Mouse (Mus musculus): ENCODE results near the gene Eif4a2. TPM values are rescaled to one million over a fixed set of nuclear protein-coding genes. Genes with fewer than 3 reads are reported as not detected.

Gene Eif4a2
- total RNA-seq, 1 experiment, result 983 TPM

DNA sequence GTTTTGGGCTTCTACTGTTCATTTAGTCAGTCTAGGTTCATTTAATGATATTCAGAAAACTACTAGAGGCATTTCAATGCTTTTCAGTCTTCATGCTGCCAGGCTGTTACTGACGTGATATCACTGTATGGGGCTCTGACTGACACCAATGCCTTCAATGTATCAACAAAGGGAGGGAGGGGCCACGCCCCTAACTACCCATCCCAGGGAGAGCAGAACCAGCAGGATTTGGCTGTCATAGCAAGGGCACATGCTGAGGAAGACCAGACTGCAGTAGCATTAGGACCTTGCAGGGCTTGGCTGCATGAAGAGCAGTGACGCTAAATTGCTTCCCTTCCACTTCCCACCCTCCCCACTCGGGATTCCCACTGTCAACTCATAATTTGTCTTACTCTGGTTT, 9.9 kb downstream of the Eif4a2 start:
- TF ChIP-seq CHD2 (IDR thresholded peaks at IDR 0.05; ENCODE audit: low read depth, low read length) (no peak), ZC3H11A (IDR thresholded peaks at IDR 0.05; ENCODE audit: borderline replicate concordance, low read depth, low read length) (no peak), ZNF384 (IDR thresholded peaks at IDR 0.05; ENCODE audit: low read depth, low read length) (no peak), MAFK (IDR thresholded peaks at IDR 0.05; ENCODE audit: insufficient read depth, low read depth, low read length) (no peak), HCFC1 (IDR thresholded peaks at IDR 0.05; ENCODE audit: borderline replicate concordance, insufficient read depth, low read length) (no peak)
- DNase-seq (ENCODE audit: low read depth, low spot score), result no peak
- no peaks in the 10 kb centered on the region for H3K9me3 ChIP-seq (ENCODE audit: control insufficient read depth, insufficient read depth, low read depth, low read length)
- H3K4me1 ChIP-seq (ENCODE audit: control insufficient read depth in 2 of 2, insufficient read depth in 2 of 2, low read length in 2 of 2, poor library complexity in 1 of 2), result no peaks in the 10 kb centered on the region
- H3K9ac ChIP-seq (ENCODE audit: insufficient read depth, low read depth, low read length, poor library complexity, severe bottlenecking), result no peak overlapping the region
- in situ Hi-C loops (cut with MboI; ENCODE audit: low sequenced_read_pairs in 2 of 2, unreplicated experiment in 2 of 2), result loop anchor here in 1 of 2 experiments (25.0 kb wide), 1 partner anchor 705 kb away; no protein-coding TSS in a partner anchor
- H3K4me3 ChIP-seq (ENCODE audit: insufficient read depth in 1 of 2, low read depth in 1 of 2, low read length in 2 of 2, poor library complexity in 1 of 2, severe bottlenecking in 1 of 2), result no peak overlapping the region
- peaks cover 22% of the 10 kb centered on the region for H3K36me3 ChIP-seq (ENCODE audit: control insufficient read depth, insufficient read depth, low read length, poor library complexity, severe bottlenecking)
- no peak overlapping the region for H3K27ac ChIP-seq (ENCODE audit: insufficient read depth, low read depth, low read length, poor library complexity, severe bottlenecking)

DNA sequence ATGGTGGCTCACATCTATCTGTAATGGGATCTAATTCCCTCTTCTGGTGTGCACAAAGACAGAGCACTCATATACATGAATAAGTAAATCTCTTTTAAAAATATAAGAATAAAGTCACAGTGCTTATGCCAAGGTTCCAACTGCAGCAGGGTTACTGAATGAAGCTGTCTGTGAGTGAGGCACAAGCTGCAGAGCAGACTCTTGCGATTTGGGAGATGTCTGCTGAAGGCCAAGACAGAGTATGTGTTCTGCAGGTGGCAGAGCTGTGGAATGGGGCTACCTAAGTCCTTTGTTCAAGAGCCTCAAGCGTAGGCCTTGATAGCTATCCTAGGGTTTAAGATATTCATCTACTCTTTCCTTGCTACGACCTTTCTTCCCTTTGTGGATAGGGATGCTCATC, 15.2 kb downstream of the Eif4a2 start:
- no peaks in the 10 kb centered on the region for H3K9me3 ChIP-seq (ENCODE audit: control insufficient read depth, insufficient read depth, low read depth, low read length)
- H3K4me1 ChIP-seq (ENCODE audit: control insufficient read depth in 2 of 2, insufficient read depth in 2 of 2, low read length in 2 of 2, poor library complexity in 1 of 2), result peaks cover 0 to 2% of the 10 kb centered on the region in 2 experiments; a peak in 1 of 4 replicates
- DNase-seq (ENCODE audit: low read depth, low spot score), result no peak
- H3K9ac ChIP-seq (ENCODE audit: insufficient read depth, low read depth, low read length, poor library complexity, severe bottlenecking), result no peak overlapping the region
- H3K4me3 ChIP-seq (ENCODE audit: insufficient read depth in 1 of 2, low read depth in 1 of 2, low read length in 2 of 2, poor library complexity in 1 of 2, severe bottlenecking in 1 of 2), result no peak overlapping the region
- H3K36me3 ChIP-seq (ENCODE audit: control insufficient read depth, insufficient read depth, low read length, poor library complexity, severe bottlenecking), result peaks cover 17% of the 10 kb centered on the region
- no peak overlapping the region for H3K27ac ChIP-seq (ENCODE audit: insufficient read depth, low read depth, low read length, poor library complexity, severe bottlenecking)
- TF ChIP-seq HCFC1 (IDR thresholded peaks at IDR 0.05; ENCODE audit: borderline replicate concordance, insufficient read depth, low read length) (no peak), CHD2 (IDR thresholded peaks at IDR 0.05; ENCODE audit: low read depth, low read length) (no peak), ZC3H11A (IDR thresholded peaks at IDR 0.05; ENCODE audit: borderline replicate concordance, low read depth, low read length) (no peak), ZNF384 (IDR thresholded peaks at IDR 0.05; ENCODE audit: low read depth, low read length) (no peak), MAFK (IDR thresholded peaks at IDR 0.05; ENCODE audit: insufficient read depth, low read depth, low read length) (no peak)
- in situ Hi-C loops (cut with MboI; ENCODE audit: low sequenced_read_pairs in 2 of 2, unreplicated experiment in 2 of 2), result loop anchor here in 1 of 2 experiments (25.0 kb wide), 1 partner anchor 710 kb away; no protein-coding TSS in a partner anchor

DNA sequence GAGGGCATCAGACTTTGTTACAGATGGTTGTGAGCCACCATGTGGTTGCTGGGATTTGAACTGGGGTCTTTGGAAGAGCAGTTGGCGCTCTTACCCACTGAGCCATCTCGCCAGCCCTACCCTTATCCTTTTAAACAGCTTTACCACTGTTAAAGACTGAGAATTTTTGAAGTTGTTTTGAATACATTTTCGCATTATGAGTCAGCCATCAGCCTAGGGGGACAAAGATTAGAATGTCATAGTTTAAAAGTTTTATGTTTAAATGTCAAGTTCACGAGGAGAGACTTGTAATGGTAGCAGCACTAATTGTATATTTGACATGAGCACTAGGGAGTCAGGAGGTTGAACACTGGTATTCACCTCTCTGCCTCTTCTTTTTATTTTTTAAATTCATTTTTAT, 15.9 kb downstream of the Eif4a2 start:
- H3K4me1 ChIP-seq (ENCODE audit: control insufficient read depth in 2 of 2, insufficient read depth in 2 of 2, low read length in 2 of 2, poor library complexity in 1 of 2), result peaks cover 0 to 2% of the 10 kb centered on the region in 2 experiments; a peak in 1 of 4 replicates
- no peak for DNase-seq (ENCODE audit: low read depth, low spot score)
- TF ChIP-seq ZC3H11A (IDR thresholded peaks at IDR 0.05; ENCODE audit: borderline replicate concordance, low read depth, low read length), result no peak
- TF ChIP-seq MAFK (IDR thresholded peaks at IDR 0.05; ENCODE audit: insufficient read depth, low read depth, low read length), result no peak
- H3K36me3 ChIP-seq (ENCODE audit: control insufficient read depth, insufficient read depth, low read length, poor library complexity, severe bottlenecking), result peaks cover 17% of the 10 kb centered on the region
- no peak overlapping the region for H3K9ac ChIP-seq (ENCODE audit: insufficient read depth, low read depth, low read length, poor library complexity, severe bottlenecking)
- no peak overlapping the region for H3K4me3 ChIP-seq (ENCODE audit: insufficient read depth in 1 of 2, low read depth in 1 of 2, low read length in 2 of 2, poor library complexity in 1 of 2, severe bottlenecking in 1 of 2)
- in situ Hi-C loops (cut with MboI; ENCODE audit: low sequenced_read_pairs in 2 of 2, unreplicated experiment in 2 of 2), result loop anchor here in 1 of 2 experiments (25.0 kb wide), 1 partner anchor 711 kb away; no protein-coding TSS in a partner anchor
- no peaks in the 10 kb centered on the region for H3K9me3 ChIP-seq (ENCODE audit: control insufficient read depth, insufficient read depth, low read depth, low read length)
- H3K27ac ChIP-seq (ENCODE audit: insufficient read depth, low read depth, low read length, poor library complexity, severe bottlenecking), result no peak overlapping the region

DNA sequence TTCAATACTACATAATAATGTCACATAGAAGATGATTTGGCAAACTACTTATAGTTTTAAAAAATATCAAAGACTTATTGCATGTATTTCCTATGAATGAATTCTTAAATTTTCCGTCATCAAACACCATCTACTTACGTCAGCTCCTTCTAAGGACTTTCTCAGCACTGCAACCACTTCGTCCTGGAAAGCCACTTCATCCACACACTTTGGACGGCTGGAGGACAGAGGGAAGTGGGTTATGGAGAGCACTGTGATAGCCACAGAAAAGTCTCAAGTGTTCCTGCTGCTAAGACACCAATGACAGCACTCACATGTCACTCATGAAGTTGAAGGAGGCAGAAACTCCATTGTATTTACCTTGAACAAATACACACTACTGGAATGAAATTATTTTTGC, 17.2 kb downstream of the Eif4a2 start:
- TF ChIP-seq HCFC1 (IDR thresholded peaks at IDR 0.05; ENCODE audit: borderline replicate concordance, insufficient read depth, low read length), result no peak
- no peak for TF ChIP-seq CHD2 (IDR thresholded peaks at IDR 0.05; ENCODE audit: low read depth, low read length)
- no peak for TF ChIP-seq ZNF384 (IDR thresholded peaks at IDR 0.05; ENCODE audit: low read depth, low read length)
- no peak for TF ChIP-seq ZC3H11A (IDR thresholded peaks at IDR 0.05; ENCODE audit: borderline replicate concordance, low read depth, low read length)
- no peak for TF ChIP-seq MAFK (IDR thresholded peaks at IDR 0.05; ENCODE audit: insufficient read depth, low read depth, low read length)
- DNase-seq (ENCODE audit: low read depth, low spot score), result no peak
- Histone ChIP-seq H3K36me3 (ENCODE audit: control insufficient read depth, insufficient read depth, low read length, poor library complexity, severe bottlenecking) (peaks cover 14% of the 10 kb centered on the region), H3K4me1 (ENCODE audit: control insufficient read depth in 2 of 2, insufficient read depth in 2 of 2, low read length in 2 of 2, poor library complexity in 1 of 2) (peaks cover 0 to 2% of the 10 kb centered on the region in 2 experiments; a peak in 1 of 4 replicates), H3K4me3 (ENCODE audit: insufficient read depth in 1 of 2, low read depth in 1 of 2, low read length in 2 of 2, poor library complexity in 1 of 2, severe bottlenecking in 1 of 2) (no peak overlapping the region), H3K9me3 (ENCODE audit: control insufficient read depth, insufficient read depth, low read depth, low read length) (no peaks in the 10 kb centered on the region), H3K27ac (ENCODE audit: insufficient read depth, low read depth, low read length, poor library complexity, severe bottlenecking) (no peak overlapping the region), H3K9ac (ENCODE audit: insufficient read depth, low read depth, low read length, poor library complexity, severe bottlenecking) (no peak overlapping the region)
- in situ Hi-C loops (cut with MboI; ENCODE audit: low sequenced_read_pairs in 2 of 2, unreplicated experiment in 2 of 2), result loop anchor here in 1 of 2 experiments (25.0 kb wide), 1 partner anchor 712 kb away; no protein-coding TSS in a partner anchor

DNA sequence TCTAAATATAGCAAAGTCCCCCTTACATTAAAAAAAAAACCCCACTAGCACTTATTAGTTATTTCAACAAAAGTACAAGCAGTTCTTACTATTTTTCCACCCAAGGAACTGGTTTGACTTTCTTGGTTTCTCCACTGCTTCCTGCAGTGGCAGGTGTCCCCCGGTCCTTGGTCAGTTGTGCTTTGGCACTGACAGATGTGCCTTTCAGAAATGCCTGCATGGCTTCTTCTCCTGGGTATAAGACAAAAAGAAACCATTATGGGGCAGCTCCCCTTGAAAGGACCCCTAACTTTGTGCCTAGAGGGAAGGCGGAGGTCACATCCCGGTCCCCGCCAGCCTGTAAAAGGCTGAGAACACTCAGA, 20.0 kb downstream of the Eif4a2 start:
- peaks cover 0 to 2% of the 10 kb centered on the region in 2 experiments; a peak in 1 of 4 replicates for H3K4me1 ChIP-seq (ENCODE audit: control insufficient read depth in 2 of 2, insufficient read depth in 2 of 2, low read length in 2 of 2, poor library complexity in 1 of 2)
- in situ Hi-C loops (cut with MboI; ENCODE audit: low sequenced_read_pairs in 2 of 2, unreplicated experiment in 2 of 2), result no loop called here
- H3K36me3 ChIP-seq (ENCODE audit: control insufficient read depth, insufficient read depth, low read length, poor library complexity, severe bottlenecking), result peaks cover 7% of the 10 kb centered on the region
- H3K27ac ChIP-seq (ENCODE audit: insufficient read depth, low read depth, low read length, poor library complexity, severe bottlenecking), result peak overlapping the region; percentile 87; the same call in 1 of the 2 replicates
- H3K9me3 ChIP-seq (ENCODE audit: control insufficient read depth, insufficient read depth, low read depth, low read length), result no peaks in the 10 kb centered on the region
- peak overlapping the region; percentile 93 for H3K9ac ChIP-seq (ENCODE audit: insufficient read depth, low read depth, low read length, poor library complexity, severe bottlenecking)
- TF ChIP-seq CHD2 (IDR thresholded peaks at IDR 0.05; ENCODE audit: low read depth, low read length) (no peak), HCFC1 (IDR thresholded peaks at IDR 0.05; ENCODE audit: borderline replicate concordance, insufficient read depth, low read length) (no peak), ZC3H11A (IDR thresholded peaks at IDR 0.05; ENCODE audit: borderline replicate concordance, low read depth, low read length) (no peak), ZNF384 (IDR thresholded peaks at IDR 0.05; ENCODE audit: low read depth, low read length) (no peak), MAFK (IDR thresholded peaks at IDR 0.05; ENCODE audit: insufficient read depth, low read depth, low read length) (no peak)
- no peak for DNase-seq (ENCODE audit: low read depth, low spot score)
- peak overlapping the region; percentile 81 to 83 for H3K4me3 ChIP-seq (ENCODE audit: insufficient read depth in 1 of 2, low read depth in 1 of 2, low read length in 2 of 2, poor library complexity in 1 of 2, severe bottlenecking in 1 of 2)
